Mouse (Mus musculus) CH12.LX (cell line): ENCODE data around the gene Acp7.

Experiments used
- CTCF ChIP-seq, 2 experiments: IDR thresholded peaks in 1 of 2; conservative IDR thresholded peaks in 1 of 2; 2 replicates each; pipeline ENCODE4 v1.5.1; 2011 to 2012; ENCODE audit warnings: low read depth in 2 of 2, low read length in 2 of 2, improper control_type of control experiment in 1 of 2, inconsistent platforms in 1 of 2, mild to moderate bottlenecking in 1 of 2, moderate library complexity in 1 of 2
- JUND ChIP-seq: conservative IDR thresholded peaks from 2 replicates; pipeline ENCODE4 v1.6.1; 2011; ENCODE audit warnings: low read depth, low read length, improper control_type of control experiment
- KAT2A ChIP-seq: IDR thresholded peaks from 2 replicates; pipeline ENCODE4 v1.6.1; 2012; ENCODE audit warnings: low read length, improper control_type of control experiment, inconsistent platforms; ENCODE audit not compliant: insufficient replicate concordance
- MYC ChIP-seq: IDR thresholded peaks from 2 replicates; pipeline ENCODE4 v1.6.1; 2011; ENCODE audit warnings: low read depth, mild to moderate bottlenecking, improper control_type of control experiment, low read length
- NRF1 ChIP-seq: IDR thresholded peaks from 2 replicates; pipeline ENCODE4 v1.6.1; 2014; ENCODE audit warnings: low read depth, mild to moderate bottlenecking, inconsistent platforms, low read length, improper control_type of control experiment, moderate library complexity
- POLR2A ChIP-seq: IDR thresholded peaks from 2 replicates; pipeline ENCODE4 v1.6.1; 2011; ENCODE audit warnings: low read depth, mild to moderate bottlenecking, improper control_type of control experiment, low read length
- RCOR1 ChIP-seq: conservative IDR thresholded peaks from 2 replicates; pipeline ENCODE4 v1.6.1; 2012; ENCODE audit warnings: low read depth, mild to moderate bottlenecking, inconsistent platforms, low read length, improper control_type of control experiment
- TBP ChIP-seq: conservative IDR thresholded peaks from 2 replicates; pipeline ENCODE4 v1.6.1; 2011; ENCODE audit warnings: low read depth, low read length, improper control_type of control experiment
- ZC3H11A ChIP-seq: IDR thresholded peaks from 2 replicates; pipeline ENCODE4 v1.6.1; 2012; ENCODE audit warnings: low read depth, mild to moderate bottlenecking, inconsistent platforms, low read length, improper control_type of control experiment
- ZMIZ1 ChIP-seq: IDR thresholded peaks from 2 replicates; pipeline ENCODE4 v1.6.1; 2012; ENCODE audit warnings: low read depth, mild to moderate bottlenecking, inconsistent platforms, low read length, improper control_type of control experiment

DNA sequence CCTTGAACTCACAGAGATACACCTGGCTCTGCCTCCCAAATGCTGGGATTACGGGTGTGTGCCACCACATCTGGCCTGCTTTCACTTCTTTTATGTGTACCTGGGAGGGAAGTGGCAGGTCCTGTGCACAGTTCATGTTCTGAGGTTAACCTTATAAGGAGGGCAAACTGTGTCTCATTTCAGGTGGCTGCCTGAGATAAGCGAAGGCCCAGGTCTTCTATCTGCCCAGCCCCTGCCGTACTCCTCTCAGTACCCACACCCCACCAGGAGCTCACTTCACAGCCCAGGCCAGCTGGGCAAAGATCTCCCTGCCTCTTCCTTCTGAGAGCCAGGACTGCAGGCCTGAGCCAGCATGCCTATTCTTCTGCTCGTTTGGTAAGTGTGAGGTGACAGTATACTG is 49.4 kb downstream of the Acp7 start:
- TF ChIP-seq KAT2A (no peak), NRF1 (no peak), ZC3H11A (no peak), RCOR1 (no peak), POLR2A (no peak), MYC (no peak), TBP (no peak), ZMIZ1 (no peak), JUND (no peak), CTCF (conservative IDR thresholded peaks at IDR 0.05 in 1 of 2, IDR thresholded peaks at IDR 0.05 in 1 of 2; ENCODE audit: low read depth in 2 of 2, low read length in 2 of 2) (no peak)
